Mouse (Mus musculus) kidney, adult 10 weeks (tissue): ENCODE measurements around the gene Olfr585. TPM values are rescaled to one million over a fixed set of nuclear protein-coding genes. Genes with fewer than 3 reads are reported as not detected.

Experiments
- polyA plus RNA-seq: library from polyadenylated mRNA; stranded (reverse); fragments of 350-450 nt; fragmentation: Illumina TruSeq; extraction: RNeasy Lipid Tissue Mini Kit (QIAGEN cat#74804); gene quantifications from one replicate; pipeline ENCODE4 v1.2.3, GENCODE M21; 2014; ENCODE audit warnings: low read depth, low replicate concordance

The Olfr585 gene
- not detected for polyA plus RNA-seq

DNA sequence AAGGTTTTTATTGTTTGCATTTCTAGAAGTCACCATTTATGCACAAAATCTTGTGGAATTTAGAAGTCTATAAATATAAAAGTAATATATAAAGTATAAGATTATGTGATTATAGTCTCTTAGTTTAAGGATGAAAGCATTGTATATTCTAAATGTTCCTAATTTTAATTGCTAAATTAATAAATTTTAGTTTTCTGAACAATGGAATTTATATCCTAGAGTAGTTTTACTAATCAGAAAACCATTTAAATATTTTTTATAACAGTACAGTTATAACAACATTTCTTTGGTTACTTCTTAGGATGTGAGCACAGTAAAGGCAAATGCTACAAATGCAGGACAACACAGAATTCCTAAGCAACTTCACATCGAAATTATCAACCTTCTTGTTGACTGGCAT is at the start of gene Olfr585:
Olfr585 (plus strand) TSS at position 301 of the 400 bp plus-strand sequence.

DNA sequence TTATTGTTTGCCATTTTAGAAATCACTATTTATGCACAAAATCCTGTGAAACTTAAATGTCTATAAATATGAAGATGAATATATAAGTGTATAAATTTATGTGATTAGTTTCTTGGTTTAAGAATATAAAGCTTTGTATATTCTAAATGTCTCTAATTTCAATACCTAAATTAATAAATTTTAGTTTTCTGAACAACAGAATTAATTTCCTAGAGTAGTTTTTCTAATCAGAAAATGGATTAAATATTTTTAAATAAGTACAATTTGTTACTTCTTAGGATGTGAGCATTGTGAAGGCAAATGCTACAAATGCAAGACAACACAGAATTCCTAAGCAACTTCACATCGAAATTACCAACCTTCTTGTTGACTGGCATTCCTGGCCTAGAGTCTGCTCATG is 46.5 kb upstream of the Olfr585 start, which contains the start of gene Olfr583:
Olfr583 (plus strand) TSS at position 301 of the 400 bp plus-strand sequence.

DNA sequence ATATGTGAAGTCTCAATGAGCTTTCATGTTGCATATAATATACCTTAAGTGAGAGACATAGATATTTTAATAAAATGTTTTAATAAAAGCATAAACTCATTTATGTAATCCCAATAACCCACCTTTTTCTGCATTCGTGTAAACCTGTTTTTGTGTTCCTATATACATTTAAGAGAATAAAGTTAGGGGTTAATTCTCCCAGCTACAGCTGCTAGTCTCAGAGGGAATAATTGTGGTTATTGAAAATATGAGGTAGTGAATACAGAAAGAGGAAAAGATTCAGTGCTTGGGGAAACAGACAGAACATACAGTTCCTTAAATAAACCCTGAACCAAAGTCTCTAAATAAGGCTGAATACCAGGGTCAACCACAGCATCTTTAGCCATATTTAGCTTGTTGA is 15.9 kb upstream of the Olfr585 start, which contains the start of gene Olfr584:
Olfr584 (plus strand) TSS at position 301 of the 400 bp plus-strand sequence.

DNA sequence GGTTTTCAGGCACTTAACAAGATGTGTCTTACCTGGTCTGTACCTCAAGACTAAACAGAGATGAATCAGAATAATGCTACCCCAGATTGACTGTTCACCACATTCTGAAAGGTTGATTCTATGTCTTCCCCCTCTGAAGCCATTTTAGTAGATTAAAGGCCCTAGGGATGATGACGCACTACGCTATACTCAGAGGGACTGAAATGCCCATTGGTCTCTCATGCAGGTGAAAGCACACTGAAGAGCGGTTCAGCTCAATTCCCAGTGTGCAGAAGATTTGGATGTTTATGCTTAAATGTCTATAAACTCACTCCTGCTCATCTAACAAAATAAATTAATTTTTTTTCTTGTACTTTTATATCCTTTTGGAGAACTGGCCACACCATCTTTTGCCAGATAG is 28.0 kb downstream of the Olfr585 start, which contains the start of gene Olfr586:
Olfr586 (minus strand) TSS at position 101 of the 400 bp plus-strand sequence.

DNA sequence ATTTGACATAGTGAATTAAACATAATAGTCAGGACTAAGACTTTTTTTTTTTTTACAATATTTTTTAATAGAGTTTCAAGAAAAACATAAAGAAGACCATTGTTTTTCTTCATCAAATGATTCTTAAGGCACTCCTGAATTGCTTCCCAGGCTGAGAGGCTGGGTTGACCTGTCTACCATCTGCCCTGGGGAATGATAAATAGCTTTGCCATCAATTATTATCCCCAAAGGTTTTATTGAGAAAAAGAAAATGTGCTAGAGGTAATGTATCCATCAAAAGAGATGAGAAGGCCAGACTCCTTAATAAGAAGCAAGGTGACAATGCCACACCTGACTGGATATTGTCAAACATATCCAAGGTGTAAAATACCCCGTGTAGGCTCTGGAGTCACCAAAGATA is 43.1 kb downstream of the Olfr585 start, which contains the start of gene Olfr588-ps1:
Olfr588-ps1 (plus strand) TSS at position 301 of the 400 bp plus-strand sequence.

Other genes with a start within 250 kb of the Olfr585 start
- gene Olfr566, start 239.0 kb upstream of the Olfr585 start, polyA plus RNA-seq = not detected
- gene Olfr568, start 220.6 kb upstream of the Olfr585 start, polyA plus RNA-seq = not detected
- gene Olfr569, start 206.8 kb upstream of the Olfr585 start, polyA plus RNA-seq = not detected
- not detected for gene Olfr570, start 203.1 kb upstream of the Olfr585 start, polyA plus RNA-seq
- not detected for gene Olfr571, start 180.2 kb upstream of the Olfr585 start, polyA plus RNA-seq
- gene Olfr572, start 173.3 kb upstream of the Olfr585 start, polyA plus RNA-seq = not detected
- gene Olfr573-ps1, start 155.1 kb upstream of the Olfr585 start, polyA plus RNA-seq = not detected
- gene Olfr574, start 149.3 kb upstream of the Olfr585 start, polyA plus RNA-seq = not detected
- not detected for gene Olfr575, start 138.9 kb upstream of the Olfr585 start, polyA plus RNA-seq
- not detected for gene Olfr576, start 135.1 kb upstream of the Olfr585 start, polyA plus RNA-seq
- not detected for gene Olfr577, start 121.8 kb upstream of the Olfr585 start, polyA plus RNA-seq
- gene Olfr578, start 108.4 kb upstream of the Olfr585 start, polyA plus RNA-seq = not detected
- not detected for gene Olfr582, start 59.7 kb upstream of the Olfr585 start, polyA plus RNA-seq
- not detected for gene Olfr583, start 46.4 kb upstream of the Olfr585 start, polyA plus RNA-seq
- gene Olfr584, start 15.8 kb upstream of the Olfr585 start, polyA plus RNA-seq = not detected
- not detected for gene Olfr586, start 27.9 kb downstream of the Olfr585 start, polyA plus RNA-seq
- not detected for gene Olfr588-ps1, start 43.2 kb downstream of the Olfr585 start, polyA plus RNA-seq
- gene Olfr589, start 58.6 kb downstream of the Olfr585 start, polyA plus RNA-seq = not detected
- not detected for gene Olfr591, start 80.6 kb downstream of the Olfr585 start, polyA plus RNA-seq
- gene Olfr592, start 87.1 kb downstream of the Olfr585 start, polyA plus RNA-seq = not detected
- gene Olfr593, start 114.1 kb downstream of the Olfr585 start, polyA plus RNA-seq = not detected
- gene Olfr594, start 119.3 kb downstream of the Olfr585 start, polyA plus RNA-seq = not detected
- gene Usp17ld, start 154.8 kb downstream of the Olfr585 start, polyA plus RNA-seq = not detected
- gene Olfr596, start 207.9 kb downstream of the Olfr585 start, polyA plus RNA-seq = not detected
- gene Olfr597, start 218.6 kb downstream of the Olfr585 start, polyA plus RNA-seq = not detected
- gene Olfr598, start 225.8 kb downstream of the Olfr585 start, polyA plus RNA-seq = not detected
- gene Olfr599, start 238.2 kb downstream of the Olfr585 start, polyA plus RNA-seq = not detected